ENCODE assay signal across 9 mouse cellular contexts in the genomic region with DNA sequence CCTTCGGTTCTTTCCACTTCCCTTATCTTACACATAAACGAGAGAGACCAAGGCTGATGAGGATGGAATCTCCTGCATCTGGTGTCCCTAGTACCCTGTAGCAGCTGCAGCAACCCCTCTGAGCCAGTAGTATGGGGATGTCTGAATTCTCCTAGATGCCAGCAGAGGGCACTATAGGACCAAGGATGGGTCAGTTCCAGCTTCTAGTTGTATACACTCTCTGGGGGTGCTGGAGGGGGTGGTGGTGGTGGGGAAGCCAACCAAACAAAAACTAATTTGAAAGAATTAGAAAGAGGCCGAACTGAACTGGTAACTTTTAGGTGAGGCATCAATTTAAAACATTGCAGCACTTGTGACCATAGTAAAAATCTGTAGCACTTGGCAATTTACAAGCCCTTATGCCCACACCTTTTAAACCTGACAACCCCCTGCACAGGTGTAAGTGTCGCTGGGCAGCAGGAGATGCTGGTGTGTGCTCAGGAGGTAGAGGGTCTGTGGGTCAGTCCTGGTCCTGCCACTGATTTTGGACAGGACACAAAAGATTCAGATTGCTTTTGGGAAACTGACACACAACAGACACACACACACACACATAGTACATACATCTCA. TPM values are rescaled to one million over a fixed set of nuclear protein-coding genes. Genes with fewer than 3 reads are reported as not detected.
DNase-seq lines count a peak whose midpoint lies in the region; ATAC-seq lines count a peak whose summit lies in the region.
"Had no signal": no experiment of that assay in that cellular context is flagged by ENCODE, and none has a peak within 500 bp of the region (broad histone marks: within the 10 kb centered on the region; RNA-seq: fewer than 3 reads in every experiment).

No protein-coding gene starts in this region.

- no peak overlapping the region for H3K9ac ChIP-seq in heart, embryonic 11.5 days (ENCODE audit: low read depth, low read length)

- no peak; the same call in 1 of the 2 replicates for ATAC-seq in heart, embryonic 11.5 days (replicated peaks; ENCODE audit: insufficient number of reproducible peaks, low FRiP score, low TSS enrichment)

- H3K4me1 ChIP-seq in heart, embryonic 11.5 days (ENCODE audit: control insufficient read depth, insufficient read depth, low read length) = no peaks in the 10 kb centered on the region
- H3K4me1 ChIP-seq in forebrain, embryonic 10.5 days = peaks cover 13% of the 10 kb centered on the region

- H3K36me3 ChIP-seq in heart, embryonic 11.5 days (ENCODE audit: control insufficient read depth, insufficient read depth, low read length) = no peaks in the 10 kb centered on the region
- H3K36me3 ChIP-seq in forebrain, embryonic 10.5 days (replicated peaks) = no peaks in the 10 kb centered on the region

- DNase-seq in heart, adult 11 months = peak; percentile 95
- peak; percentile 65 for DNase-seq in c-Kit-positive CD71-negative TER-119-negative erythroid progenitor cells, embryonic 14.5 days (ENCODE audit: low read depth)
- DNase-seq in forebrain, embryonic 10.5 days (ENCODE audit: extremely low spot score, low spot score) = peak; percentile 63
- DNase-seq in heart, postnatal 4 days = peak; percentile 70
- peak; percentile 55 for DNase-seq in large intestine, adult 2 months (ENCODE audit: low read depth, low spot score)
- peak; percentile 73 for DNase-seq in lung, postnatal 14 days
- peak; percentile 71 to 72 for DNase-seq in right cerebral cortex, adult 2 months (ENCODE audit: low spot score in 2 of 2)

- no peak overlapping the region for H3K27ac ChIP-seq in heart, embryonic 11.5 days (ENCODE audit: low read depth, low read length)
- 0 out of 2 replicates have a peak overlapping the region, but pooled peaks have one; percentile 48 for H3K27ac ChIP-seq in forebrain, embryonic 10.5 days

- WGBS in heart, embryonic 11.5 days (ENCODE audit: insufficient replicate concordance) = 15% methylated on average over 4 of the region's 4 CpGs
- WGBS in forebrain, embryonic 10.5 days = 28% methylated on average over 4 of the region's 4 CpGs
- 10% methylated on average over 4 of the region's 4 CpGs for WGBS in large intestine, adult 2 months

- H3K27me3 ChIP-seq in heart, embryonic 11.5 days (ENCODE audit: control insufficient read depth, insufficient read depth, low read length) = no peaks in the 10 kb centered on the region
- peaks cover 4% of the 10 kb centered on the region; the same call in 1 of the 2 replicates for H3K27me3 ChIP-seq in forebrain, embryonic 10.5 days (ENCODE audit: poor library complexity, severe bottlenecking)

- no peaks in the 10 kb centered on the region for H3K9me3 ChIP-seq in heart, embryonic 11.5 days (replicated peaks; ENCODE audit: control insufficient read depth, low read length)
- H3K9me3 ChIP-seq in forebrain, embryonic 10.5 days = no peaks in the 10 kb centered on the region

- no peak overlapping the region for H3K4me3 ChIP-seq in heart, embryonic 11.5 days (ENCODE audit: low read depth, low read length)
- H3K4me3 ChIP-seq in forebrain, embryonic 10.5 days = no peak overlapping the region
- H3K4me3 ChIP-seq: myocyte had no signal

- no peak overlapping the region for H3K4me2 ChIP-seq in heart, embryonic 11.5 days

RNA-seq across cellular contexts. Expression of gene Max, which starts 38.2 kb away (rescaled TPM):
- polyA plus RNA-seq in heart, embryonic 11.5 days (2014; fragmentation: Nextera tagmentation; extraction: Ambion mirVana) = 13.6 and 26.4 TPM in 2 replicates
- 12.0 and 13.5 TPM in 2 replicates for polyA plus RNA-seq in forebrain, embryonic 10.5 days (2016; fragmentation: Nextera tagmentation; extraction: Ambion mirVana)
- 10 to 100 TPM; 37.6 to 41.1 TPM for total RNA-seq in heart, postnatal 4 days (2021)
- 79.5 and 85.8 TPM in 2 replicates for polyA plus RNA-seq in large intestine, adult 2 months (2012; rRNA removed)
